9 mouse cellular contexts compared by ENCODE assay signal in the genomic region with DNA sequence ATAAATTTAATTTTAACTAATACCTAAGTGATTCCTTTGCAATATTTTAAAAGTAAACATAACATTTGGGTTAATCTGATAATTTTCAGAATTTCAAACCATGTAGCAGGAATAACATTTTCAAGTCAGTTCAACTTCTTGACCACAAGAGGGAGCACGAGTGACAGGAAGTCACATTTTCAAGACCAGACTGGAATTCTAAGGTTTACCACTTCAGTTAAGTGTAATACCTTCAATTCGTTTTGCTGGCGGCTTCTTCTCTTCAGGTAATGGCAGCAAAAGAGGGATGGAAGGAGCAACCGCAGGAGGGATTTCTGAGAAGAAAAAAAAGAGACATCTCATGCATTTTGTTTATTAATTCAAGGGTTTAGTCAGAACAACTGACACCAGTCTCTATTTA.
A peak's percentile ranks its signal among the peaks of the same experiment; 100 is the strongest.
DNase-seq lines count a peak whose midpoint lies in the region; ATAC-seq and TF ChIP-seq lines count a peak whose summit lies in the region.
"Had no signal": no experiment of that assay in that cellular context is flagged by ENCODE, and none has a peak within 500 bp of the region (broad histone marks: within the 10 kb centered on the region; RNA-seq: fewer than 3 reads in every experiment).

No protein-coding gene starts in this region.

- 33% methylated on average over 4 of the region's 4 CpGs for WGBS in midbrain, embryonic 13.5 days

- no peaks in the 10 kb centered on the region for H3K9me3 ChIP-seq in ES-E14 (ENCODE audit: control insufficient read depth, insufficient read depth, low read depth, low read length)
- H3K9me3 ChIP-seq in midbrain, embryonic 13.5 days, result no peaks in the 10 kb centered on the region

- H3K9ac ChIP-seq in ES-E14 (ENCODE audit: insufficient read depth, low read depth, low read length, poor library complexity, severe bottlenecking), result no peak overlapping the region
- H3K9ac ChIP-seq in midbrain, embryonic 13.5 days (replicated peaks), result no peak overlapping the region

- H3K4me2 ChIP-seq in midbrain, embryonic 13.5 days (replicated peaks), result no peak overlapping the region

- H3K4me3 ChIP-seq in ES-E14 (ENCODE audit: insufficient read depth in 1 of 2, low read depth in 1 of 2, low read length in 2 of 2, poor library complexity in 1 of 2, severe bottlenecking in 1 of 2), result no peak overlapping the region
- H3K4me3 ChIP-seq in midbrain, embryonic 13.5 days (replicated peaks), result no peak overlapping the region
- H3K4me3 ChIP-seq: megakaryocyte, embryonic 14.5 days had no signal

- DNase-seq in layer of hippocampus, adult 9-10 months (ENCODE audit: low spot score), result peak; percentile 2
- no peak for DNase-seq in layer of hippocampus, adult 8-10 months (ENCODE audit: low spot score in 2 of 2)
- peak; percentile 39 for DNase-seq in ES-E14 (ENCODE audit: low read depth, low spot score)
- DNase-seq in brain, embryonic 18.5 days (ENCODE audit: low read depth, low spot score), result peak; percentile 40
- DNase-seq in layer of hippocampus, postnatal 14 days (ENCODE audit: low spot score in 2 of 2), result peak; percentile 8 to 44
- no peak for DNase-seq in urinary bladder, postnatal 10 days (ENCODE audit: low spot score)
- DNase-seq in frontal cortex, postnatal 25 days (ENCODE audit: low spot score in 2 of 2), result no peak

- no peaks in the 10 kb centered on the region for H3K36me3 ChIP-seq in ES-E14 (ENCODE audit: control insufficient read depth, insufficient read depth, low read length, poor library complexity, severe bottlenecking)
- no peaks in the 10 kb centered on the region for H3K36me3 ChIP-seq in midbrain, embryonic 13.5 days

- H3K4me1 ChIP-seq in ES-E14 (ENCODE audit: control insufficient read depth in 2 of 2, insufficient read depth in 2 of 2, low read length in 2 of 2, poor library complexity in 1 of 2), result no peaks in the 10 kb centered on the region
- no peaks in the 10 kb centered on the region for H3K4me1 ChIP-seq in midbrain, embryonic 13.5 days (replicated peaks)
- H3K4me1 ChIP-seq: megakaryocyte, embryonic 14.5 days had no signal

- in situ Hi-C loops in ES-E14 (cut with MboI; ENCODE audit: low sequenced_read_pairs in 2 of 2, unreplicated experiment in 2 of 2), result no loop called here

- no peak for ATAC-seq in midbrain, embryonic 13.5 days

- H3K27ac ChIP-seq in ES-E14 (ENCODE audit: insufficient read depth, low read depth, low read length, poor library complexity, severe bottlenecking), result no peak overlapping the region
- H3K27ac ChIP-seq in midbrain, embryonic 13.5 days, result no peak overlapping the region

- no peaks in the 10 kb centered on the region for H3K27me3 ChIP-seq in midbrain, embryonic 13.5 days
- H3K27me3 ChIP-seq: megakaryocyte, embryonic 14.5 days had no signal

TF ChIP-seq in ES-E14, 5 proteins besides CTCF, POLR2A, EP300 and RAD21:
- no peak for TF ChIP-seq ZNF384 (IDR thresholded peaks at IDR 0.05; ENCODE audit: low read depth, low read length)
- peak; percentile 48; the same call in 1 of the 2 replicates for TF ChIP-seq ZC3H11A (IDR thresholded peaks at IDR 0.05; ENCODE audit: borderline replicate concordance, low read depth, low read length)

Comparison
In these comparisons a context has a peak if more than half of its experiments do, and no peak if none do; other contexts are left out.
1. DNase-seq: peak in layer of hippocampus, adult 9-10 months (single experiment), ES-E14 (single experiment), brain, embryonic 18.5 days (single experiment) and layer of hippocampus, postnatal 14 days (2 of 2); none in layer of hippocampus, adult 8-10 months (0 of 2), urinary bladder, postnatal 10 days (single experiment) and frontal cortex, postnatal 25 days (0 of 2).